Mouse (Mus musculus): Measurements from ENCODE around the gene Ly6c1. TPM values are rescaled to one million over a fixed set of nuclear protein-coding genes. Genes with fewer than 3 reads are reported as not detected.
"Not testable (repeated sequence)": the region's sequence is repeated elsewhere in the genome, so short reads cannot be mapped to it uniquely, and the experiment has no call there.

Ly6c1 gene
- not detected in 2 replicates for total RNA-seq (2017)

DNA sequence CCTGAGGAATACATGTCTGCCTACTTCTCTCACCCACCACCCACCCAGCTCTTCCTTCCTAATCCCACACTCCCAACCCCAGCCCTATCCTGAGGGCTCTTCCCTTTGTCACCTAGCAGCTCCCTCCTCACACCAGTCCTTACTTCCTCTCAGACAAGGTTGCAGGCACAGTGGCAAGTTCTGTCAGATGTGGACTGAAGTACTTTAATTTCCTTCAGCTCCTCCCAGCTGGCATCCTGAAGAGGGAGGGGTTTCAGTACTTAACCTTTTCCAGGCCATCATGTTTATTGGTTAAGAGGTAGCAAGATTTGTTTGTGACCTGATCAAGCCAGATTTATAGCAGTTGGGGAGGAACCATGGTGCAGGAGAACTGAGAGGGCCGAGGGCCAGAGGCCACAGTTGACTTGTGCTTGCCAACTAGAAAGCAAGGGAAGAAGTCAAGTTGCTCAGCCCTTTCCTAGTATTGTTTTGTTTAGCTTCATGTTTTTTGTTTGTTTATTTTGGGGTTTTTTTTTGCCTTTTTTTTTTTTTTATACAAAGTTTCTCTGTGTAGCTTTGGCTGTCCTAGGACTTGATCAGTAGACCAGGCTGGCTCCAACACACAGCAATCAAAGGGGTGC, at the start of gene Ly6c1:
Gene Ly6c1 (minus strand): TSS at position 189 of the 620 bp plus-strand sequence.
- peak; percentile 63 to 64; a peak in 2 of 4 replicates for ATAC-seq (replicated peaks in 1 of 2; ENCODE audit: insufficient read depth in 1 of 2, low FRiP score in 2 of 2, low TSS enrichment in 1 of 2, low read depth in 1 of 2, poor library complexity in 2 of 2, severe bottlenecking in 2 of 2)

DNA sequence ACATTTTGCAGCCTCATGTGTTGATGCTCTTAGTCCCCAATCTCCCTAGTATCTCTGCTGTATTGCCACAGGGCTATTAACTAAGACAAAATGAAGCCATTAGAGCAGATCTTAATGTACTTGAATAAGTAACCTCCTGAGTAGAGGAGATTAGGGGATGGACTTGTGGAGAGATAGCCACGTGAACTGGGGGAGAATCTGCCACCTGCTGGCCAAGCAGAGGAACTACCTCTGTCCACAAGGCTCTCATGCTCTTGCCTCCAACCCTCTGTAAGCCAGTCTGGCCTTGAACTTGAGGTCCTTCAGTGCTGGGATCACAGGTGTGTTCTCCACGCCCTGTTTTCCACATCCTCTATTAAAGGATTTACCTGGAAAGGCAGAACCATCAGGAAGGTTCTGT, 39.4 kb upstream of the Ly6c1 start:
- not testable (repeated sequence) for ATAC-seq (replicated peaks in 1 of 2; ENCODE audit: insufficient read depth in 1 of 2, low FRiP score in 2 of 2, low TSS enrichment in 1 of 2, low read depth in 1 of 2, poor library complexity in 2 of 2, severe bottlenecking in 2 of 2)

DNA sequence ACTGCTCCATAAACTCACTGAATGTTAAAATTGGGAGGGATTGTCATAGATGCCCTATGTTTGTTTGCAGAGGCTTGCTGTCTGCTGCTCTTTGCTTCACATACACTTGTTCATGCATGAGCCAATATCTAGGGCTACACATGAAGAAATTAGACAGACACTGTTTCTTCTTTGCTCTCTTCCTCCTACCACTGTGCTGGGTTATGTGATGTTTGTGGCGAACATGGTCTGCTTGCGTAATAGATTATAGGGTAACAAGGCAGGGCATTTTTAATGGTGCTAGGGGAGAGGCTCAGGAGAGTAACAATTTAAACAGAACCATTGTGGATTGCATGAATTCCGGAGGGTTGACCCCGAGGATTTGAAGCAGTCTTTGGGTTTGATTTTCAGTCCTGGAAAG, 21.3 kb upstream of the Ly6c1 start:
- ATAC-seq (replicated peaks in 1 of 2; ENCODE audit: insufficient read depth in 1 of 2, low FRiP score in 2 of 2, low TSS enrichment in 1 of 2, low read depth in 1 of 2, poor library complexity in 2 of 2, severe bottlenecking in 2 of 2): no peak; a peak in 1 of 4 replicates

DNA sequence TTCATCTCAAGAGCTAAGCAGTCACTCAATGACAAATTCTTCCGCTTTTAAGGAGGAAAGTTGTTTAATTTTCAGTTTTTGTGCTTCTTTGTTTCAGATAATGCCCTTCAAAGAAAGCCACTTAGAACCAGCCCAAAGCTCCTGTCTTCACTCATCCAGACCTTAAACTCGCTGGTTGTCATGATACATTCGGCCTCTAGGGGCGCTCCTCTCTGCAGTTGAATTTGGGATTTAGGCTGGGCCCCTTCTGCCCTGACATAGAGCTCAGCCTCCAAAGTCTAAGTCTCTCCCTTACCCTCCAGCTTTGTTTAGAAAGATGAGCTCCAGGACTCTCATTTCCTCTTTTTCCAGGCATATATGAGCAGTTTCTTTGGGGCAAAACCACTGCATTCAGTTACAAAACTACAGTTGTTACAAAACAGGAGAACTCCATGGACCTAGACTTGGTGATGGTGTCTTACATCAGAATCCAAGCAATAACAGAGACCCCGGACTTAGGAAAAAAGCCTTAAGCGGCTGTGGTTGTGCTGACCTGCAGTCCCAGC, 13.5 kb upstream of the Ly6c1 start:
- not testable (repeated sequence) for ATAC-seq (replicated peaks in 1 of 2; ENCODE audit: insufficient read depth in 1 of 2, low FRiP score in 2 of 2, low TSS enrichment in 1 of 2, low read depth in 1 of 2, poor library complexity in 2 of 2, severe bottlenecking in 2 of 2)

DNA sequence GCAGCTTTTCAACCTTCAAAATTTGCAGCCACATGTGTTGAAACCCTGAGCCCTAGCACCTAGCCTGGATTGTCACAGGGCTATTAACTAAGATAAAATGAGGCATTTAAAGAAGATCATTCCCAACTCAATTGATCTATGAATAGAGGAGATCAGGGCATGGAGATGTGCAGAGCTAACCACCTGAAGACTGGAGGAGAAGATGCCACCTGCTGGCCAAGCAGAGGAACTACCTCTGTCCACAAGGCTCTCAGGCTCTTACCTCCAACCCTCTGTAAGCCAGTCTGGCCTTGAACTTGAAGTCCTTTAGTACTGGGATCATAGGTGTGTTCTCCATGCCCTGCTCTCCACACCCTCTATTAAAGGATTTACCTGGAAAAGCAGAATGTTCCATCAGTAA, 11.9 kb upstream of the Ly6c1 start:
- no peak for ATAC-seq (replicated peaks in 1 of 2; ENCODE audit: insufficient read depth in 1 of 2, low FRiP score in 2 of 2, low TSS enrichment in 1 of 2, low read depth in 1 of 2, poor library complexity in 2 of 2, severe bottlenecking in 2 of 2)

DNA sequence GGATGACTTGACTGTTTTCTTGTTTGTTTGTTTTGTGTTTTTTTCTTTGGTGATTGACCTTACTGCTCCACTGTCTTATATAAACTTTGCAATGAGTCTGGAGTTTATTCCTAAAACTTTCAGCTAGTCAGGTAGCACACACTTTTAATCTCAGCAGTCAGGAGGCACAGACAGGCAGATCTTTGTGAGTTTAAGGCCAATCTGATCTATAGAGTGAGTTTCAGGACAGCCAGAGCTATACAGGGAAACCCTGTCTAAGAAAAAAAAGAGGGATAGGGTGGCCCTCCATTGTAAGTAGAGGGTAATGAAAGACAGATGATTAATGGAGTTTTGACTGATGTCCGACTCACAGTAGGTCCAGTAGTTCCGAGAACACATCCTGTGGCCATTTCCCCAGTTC, 7.4 kb upstream of the Ly6c1 start:
- ATAC-seq (replicated peaks in 1 of 2; ENCODE audit: insufficient read depth in 1 of 2, low FRiP score in 2 of 2, low TSS enrichment in 1 of 2, low read depth in 1 of 2, poor library complexity in 2 of 2, severe bottlenecking in 2 of 2): no peak

DNA sequence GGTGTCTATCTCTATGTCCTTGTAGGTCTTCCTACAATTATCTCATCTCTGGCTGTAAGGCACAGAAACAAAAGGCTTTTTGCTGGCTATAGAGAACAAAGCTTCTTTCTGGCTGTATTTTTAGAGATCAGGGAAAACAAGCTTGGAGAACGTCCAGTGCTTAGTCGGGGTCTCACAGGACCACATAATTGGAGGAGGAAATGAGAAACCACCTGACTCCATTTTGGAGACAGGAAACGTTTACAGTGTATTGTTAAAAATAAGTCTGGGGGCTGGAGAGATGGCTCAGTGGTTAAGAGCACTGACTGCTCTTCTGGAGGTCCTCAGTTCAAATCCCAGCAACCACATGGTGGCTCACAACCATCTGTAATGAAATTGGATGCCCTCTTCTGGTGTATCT, 6.8 kb upstream of the Ly6c1 start:
- ATAC-seq (replicated peaks in 1 of 2; ENCODE audit: insufficient read depth in 1 of 2, low FRiP score in 2 of 2, low TSS enrichment in 1 of 2, low read depth in 1 of 2, poor library complexity in 2 of 2, severe bottlenecking in 2 of 2): not testable (repeated sequence)

DNA sequence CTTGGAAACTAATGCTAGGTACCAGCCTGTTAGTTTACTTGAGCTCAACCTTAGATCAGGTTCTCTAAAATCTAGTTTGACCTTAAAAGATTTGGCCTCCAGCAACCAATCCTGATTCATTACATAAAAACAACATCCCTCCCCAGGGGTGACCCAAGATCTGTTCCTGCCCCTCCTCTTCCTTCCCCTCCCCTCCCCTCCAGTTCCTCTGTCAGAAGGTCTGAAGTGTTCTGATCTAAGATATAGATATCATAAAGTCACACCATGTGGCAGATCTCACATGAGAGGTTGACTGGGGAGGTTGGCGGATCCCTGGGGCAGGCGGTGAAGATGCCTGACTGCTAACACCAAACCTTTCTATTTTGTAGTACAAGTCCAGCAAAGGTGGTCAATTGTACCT, 3.8 kb upstream of the Ly6c1 start:
- ATAC-seq (replicated peaks in 1 of 2; ENCODE audit: insufficient read depth in 1 of 2, low FRiP score in 2 of 2, low TSS enrichment in 1 of 2, low read depth in 1 of 2, poor library complexity in 2 of 2, severe bottlenecking in 2 of 2): not testable (repeated sequence)

DNA sequence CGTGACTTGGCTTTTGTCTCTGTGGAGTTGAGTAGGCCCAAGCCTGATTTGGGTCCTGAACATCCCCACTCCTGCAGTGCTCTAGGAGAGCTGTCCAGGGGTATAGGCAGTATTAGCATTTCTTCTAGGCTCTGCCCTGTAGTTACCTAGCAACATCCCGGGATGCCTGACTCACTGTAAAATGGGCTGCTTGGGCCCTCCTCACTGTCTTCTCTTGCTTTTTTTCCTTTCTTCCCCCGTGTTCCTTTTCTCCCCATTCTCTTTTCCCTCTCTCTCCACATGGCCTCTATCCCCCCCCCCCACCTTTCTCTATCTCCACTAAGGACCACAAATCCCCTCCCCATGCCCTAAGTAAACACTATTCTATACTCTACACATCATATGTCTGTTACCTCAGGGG, 2.5 kb upstream of the Ly6c1 start:
- not testable (repeated sequence) for ATAC-seq (replicated peaks in 1 of 2; ENCODE audit: insufficient read depth in 1 of 2, low FRiP score in 2 of 2, low TSS enrichment in 1 of 2, low read depth in 1 of 2, poor library complexity in 2 of 2, severe bottlenecking in 2 of 2)

DNA sequence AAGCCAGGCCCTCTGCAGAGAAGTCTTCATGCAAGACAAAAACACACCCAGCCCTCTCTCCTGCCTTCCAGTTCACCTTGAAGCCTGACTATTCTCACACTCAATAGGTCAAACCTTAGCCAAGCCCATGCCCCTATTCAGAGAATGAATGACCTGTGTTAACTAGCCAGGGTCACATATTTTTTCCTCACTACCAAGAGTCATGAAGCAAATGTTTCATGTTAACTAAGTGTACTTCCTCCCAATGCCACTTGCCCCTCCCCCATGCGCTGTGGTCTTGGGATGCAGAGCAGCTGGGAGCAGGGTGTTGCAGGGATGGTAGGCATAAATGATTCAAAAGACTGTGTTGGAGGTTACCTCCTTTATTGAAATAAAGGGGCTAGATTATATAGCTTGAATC, 2.0 kb upstream of the Ly6c1 start:
- ATAC-seq (replicated peaks in 1 of 2; ENCODE audit: insufficient read depth in 1 of 2, low FRiP score in 2 of 2, low TSS enrichment in 1 of 2, low read depth in 1 of 2, poor library complexity in 2 of 2, severe bottlenecking in 2 of 2): 0 out of 4 replicates have a peak, but pooled peaks of 1 of the 2 experiments have one; percentile 35

DNA sequence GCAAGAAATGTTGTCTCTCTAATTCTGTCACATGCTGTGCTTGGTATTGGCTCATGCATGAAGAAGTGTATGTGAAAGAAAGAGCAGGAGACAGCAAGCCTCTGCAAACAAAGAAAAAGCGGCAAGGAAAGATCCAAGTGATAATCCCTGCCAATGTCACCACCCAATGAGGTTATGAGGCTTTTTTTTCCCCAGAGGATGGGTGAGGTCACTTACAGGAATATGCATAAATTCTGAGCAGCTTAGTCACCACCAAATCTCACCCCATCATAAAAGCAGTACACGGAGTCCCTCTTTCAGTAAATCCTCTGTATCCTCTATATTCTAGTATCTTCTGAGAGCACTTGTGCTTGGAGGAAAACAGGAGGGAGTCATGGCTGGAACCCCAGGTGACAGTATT, 1.2 kb upstream of the Ly6c1 start:
- not testable (repeated sequence) for ATAC-seq (replicated peaks in 1 of 2; ENCODE audit: insufficient read depth in 1 of 2, low FRiP score in 2 of 2, low TSS enrichment in 1 of 2, low read depth in 1 of 2, poor library complexity in 2 of 2, severe bottlenecking in 2 of 2)

DNA sequence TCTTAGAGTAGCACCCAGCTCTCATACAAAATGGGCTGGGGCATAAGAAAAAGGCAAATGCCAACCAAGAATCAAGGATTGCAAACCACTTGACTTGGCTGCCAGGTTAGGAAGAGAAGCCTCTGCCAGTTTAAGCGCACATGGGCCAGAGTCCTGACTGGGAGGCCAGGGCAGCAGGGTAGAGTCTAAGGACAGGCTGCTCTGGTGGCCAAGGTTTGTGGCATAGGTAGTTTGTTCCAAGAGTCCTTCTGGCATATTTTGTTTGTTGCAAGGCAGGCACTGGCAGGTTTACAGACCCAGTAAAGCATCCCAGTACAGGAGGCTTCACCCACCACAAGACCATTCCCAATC, 685 bp downstream of the Ly6c1 start:
- ATAC-seq (replicated peaks in 1 of 2; ENCODE audit: insufficient read depth in 1 of 2, low FRiP score in 2 of 2, low TSS enrichment in 1 of 2, low read depth in 1 of 2, poor library complexity in 2 of 2, severe bottlenecking in 2 of 2): not testable (repeated sequence)

DNA sequence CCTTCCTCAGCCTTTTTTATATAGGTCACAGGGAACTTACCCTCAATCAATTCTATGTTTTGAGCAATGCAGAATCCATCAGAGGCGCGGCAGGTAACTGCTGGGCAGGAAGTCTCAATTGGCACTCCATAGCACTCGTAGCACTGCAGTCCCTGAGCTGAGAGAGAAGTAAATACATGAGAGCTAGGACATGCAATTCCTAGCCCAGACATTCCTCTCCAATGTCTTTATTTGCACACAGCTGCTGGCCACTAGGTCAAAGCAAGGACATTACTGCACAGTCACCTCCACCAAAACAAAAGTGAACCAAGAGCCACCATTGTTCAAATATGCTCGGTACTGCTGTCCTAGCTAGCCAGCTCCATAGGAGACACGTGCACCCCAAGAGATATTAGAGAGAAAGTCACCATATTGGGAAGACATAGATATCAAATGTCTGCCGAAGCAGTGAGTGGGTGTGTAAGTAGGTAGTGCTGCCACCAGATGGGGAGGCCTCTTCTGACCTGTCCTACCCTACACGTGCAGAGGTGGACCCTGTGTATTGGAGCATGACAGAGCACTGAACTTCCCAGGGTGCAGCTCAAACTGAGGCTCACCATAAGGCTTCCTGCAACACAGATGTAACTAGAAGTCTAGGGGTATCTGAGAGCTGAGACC, 1.2 kb downstream of the Ly6c1 start:
- ATAC-seq (replicated peaks in 1 of 2; ENCODE audit: insufficient read depth in 1 of 2, low FRiP score in 2 of 2, low TSS enrichment in 1 of 2, low read depth in 1 of 2, poor library complexity in 2 of 2, severe bottlenecking in 2 of 2): not testable (repeated sequence)

DNA sequence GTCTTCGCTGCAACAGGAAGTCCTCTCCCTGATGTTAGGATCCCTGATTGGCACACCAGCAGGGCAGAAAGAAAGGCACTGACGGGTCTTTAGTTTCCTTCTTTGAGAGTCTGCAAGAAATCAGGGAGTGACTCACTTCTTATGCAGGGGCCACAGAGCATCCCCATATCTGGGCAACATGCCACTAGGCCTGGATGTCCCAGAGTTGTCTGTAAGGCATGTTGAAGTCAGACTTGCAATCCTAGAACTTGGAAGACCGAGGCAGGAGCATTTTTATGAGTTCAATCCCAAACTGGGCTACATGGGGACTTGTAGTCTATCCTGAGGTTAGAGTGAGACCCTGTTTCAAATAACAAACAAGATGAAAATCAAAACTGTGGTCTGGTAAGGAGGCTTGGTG, 3.1 kb downstream of the Ly6c1 start:
- not testable (repeated sequence) for ATAC-seq (replicated peaks in 1 of 2; ENCODE audit: insufficient read depth in 1 of 2, low FRiP score in 2 of 2, low TSS enrichment in 1 of 2, low read depth in 1 of 2, poor library complexity in 2 of 2, severe bottlenecking in 2 of 2)

DNA sequence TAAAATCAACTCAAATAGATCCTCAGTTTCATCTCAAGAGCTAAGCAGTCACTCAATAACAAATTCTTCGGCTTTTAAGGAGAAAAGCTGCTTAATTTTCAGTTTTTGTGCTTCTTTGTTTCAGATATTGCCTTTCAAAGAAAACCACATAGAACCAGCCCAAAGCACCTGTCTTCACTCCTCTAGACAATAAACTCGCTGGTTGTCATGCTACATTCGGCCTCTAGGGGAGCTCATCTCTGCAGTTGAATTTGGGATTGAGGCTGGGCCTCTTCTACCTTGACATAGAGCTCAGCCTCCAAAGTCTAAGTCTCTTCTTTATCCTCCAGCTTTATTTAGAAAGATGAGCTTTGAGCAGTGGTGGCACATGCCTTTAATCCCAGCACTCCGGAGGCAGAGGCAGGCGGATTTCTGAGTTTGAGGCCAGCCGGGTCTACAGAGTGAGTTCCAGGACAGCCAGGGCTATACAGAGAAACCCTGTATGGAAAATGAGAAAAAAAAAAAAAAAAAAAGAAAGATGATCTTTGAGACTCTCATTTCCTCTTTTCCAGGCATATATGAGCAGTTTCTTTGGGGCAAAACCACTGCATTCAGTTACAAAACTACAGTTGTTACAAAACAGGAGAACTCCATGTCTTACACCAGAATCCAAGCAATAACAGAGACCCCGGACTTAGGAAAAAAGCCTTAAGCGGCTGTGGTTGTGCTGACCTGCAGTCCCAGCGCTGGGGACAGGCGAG, 27.4 kb downstream of the Ly6c1 start:
- not testable (repeated sequence) for ATAC-seq (replicated peaks in 1 of 2; ENCODE audit: insufficient read depth in 1 of 2, low FRiP score in 2 of 2, low TSS enrichment in 1 of 2, low read depth in 1 of 2, poor library complexity in 2 of 2, severe bottlenecking in 2 of 2)

DNA sequence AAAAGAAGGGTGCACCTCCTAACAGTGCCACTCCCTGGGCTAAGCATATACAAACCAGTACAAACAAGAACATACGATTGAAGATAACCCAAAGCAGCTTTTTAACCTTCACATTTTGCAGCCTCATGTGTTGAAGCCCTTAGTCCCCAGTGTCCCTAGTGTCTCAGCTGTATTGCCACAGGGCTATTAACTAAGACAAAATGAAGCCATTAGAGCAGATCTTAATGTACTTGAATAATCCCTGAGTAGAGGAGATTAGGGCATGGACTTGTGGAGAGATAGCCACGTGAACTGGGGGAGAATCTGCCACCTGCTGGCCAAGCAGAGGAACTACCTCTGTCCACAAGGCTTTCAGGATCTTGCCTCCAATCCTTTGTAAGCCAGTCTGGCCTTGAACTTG, 29.2 kb downstream of the Ly6c1 start:
- ATAC-seq (replicated peaks in 1 of 2; ENCODE audit: insufficient read depth in 1 of 2, low FRiP score in 2 of 2, low TSS enrichment in 1 of 2, low read depth in 1 of 2, poor library complexity in 2 of 2, severe bottlenecking in 2 of 2): peak; percentile 68 to 82; a peak in 3 of 4 replicates

Data from hematopoietic stem cell, adult 5-6 weeks (primary cell).